Mouse (Mus musculus) liver, adult 2 months (tissue): ENCODE results near the gene Cadm1.

Source experiments
- CTCF ChIP-seq: fragments of 200-500 bp; IDR thresholded peaks from 2 replicates; pipeline ENCODE4 v1.5.1; 2011; ENCODE audit warnings: low read depth, low read length, control low read depth
- POLR2A ChIP-seq: fragments of 200-500 bp; IDR thresholded peaks from 2 replicates; pipeline ENCODE4 v1.6.1; 2011; ENCODE audit warnings: low read length, control low read depth; ENCODE audit not compliant: insufficient read depth; ENCODE audit errors: extremely low read depth

- TF ChIP-seq CTCF (no peak), POLR2A (no peak)
Measured at GRCm38 (mm10) chr9:47803531-47804105, 273.6 kb downstream of the Cadm1 start.
